Mouse (Mus musculus) ovary, postnatal 10 days (tissue): ENCODE data around the gene Agmat.
"Not testable (repeated sequence)": the region's sequence is repeated elsewhere in the genome, so short reads cannot be mapped to it uniquely, and the experiment has no call there.

ENCODE experiments used
- DNase-seq: peaks from one replicate; pipeline ENCODE4 v3.0.0; 2022; ENCODE audit warnings: low spot score

Agmat gene

DNA sequence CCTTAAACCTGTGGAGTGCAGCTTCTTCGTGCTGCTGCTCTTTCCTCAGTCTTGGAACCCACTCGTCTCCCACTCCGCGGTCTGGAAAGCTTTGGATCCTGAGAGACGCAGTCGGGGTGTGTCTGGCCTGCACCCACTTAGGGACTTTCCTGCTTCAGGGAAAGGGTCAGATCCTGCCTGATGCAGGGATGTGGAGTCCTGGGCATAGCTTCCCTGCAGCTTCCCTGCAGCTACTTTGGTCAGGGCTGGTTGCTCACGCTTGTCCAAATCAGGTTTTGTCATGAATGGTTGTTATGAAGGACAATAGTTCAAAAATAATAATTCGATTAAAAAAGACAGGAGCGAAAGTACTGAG is 11.3 kb upstream of the Agmat start:
- no peak for DNase-seq

DNA sequence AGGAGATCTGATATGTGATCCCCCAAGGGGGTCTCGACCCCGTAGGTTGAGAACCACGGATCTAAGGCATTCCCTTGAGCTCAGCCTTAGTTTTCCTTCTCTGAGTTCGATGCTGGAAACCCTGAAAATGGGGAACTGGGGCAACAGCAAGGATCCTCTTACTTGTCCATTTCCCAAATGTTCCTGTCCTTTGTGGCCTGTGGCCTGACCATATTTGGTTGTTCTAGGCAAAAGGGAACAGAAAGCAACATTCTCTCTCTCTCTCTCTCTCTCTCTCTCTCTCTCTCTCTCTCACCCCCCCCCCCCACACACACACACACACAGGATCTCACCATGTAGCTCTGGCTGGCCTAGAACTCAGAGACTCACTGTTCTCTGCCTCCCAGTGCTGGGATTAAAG is 9.6 kb upstream of the Agmat start:
- DNase-seq, result no peak

DNA sequence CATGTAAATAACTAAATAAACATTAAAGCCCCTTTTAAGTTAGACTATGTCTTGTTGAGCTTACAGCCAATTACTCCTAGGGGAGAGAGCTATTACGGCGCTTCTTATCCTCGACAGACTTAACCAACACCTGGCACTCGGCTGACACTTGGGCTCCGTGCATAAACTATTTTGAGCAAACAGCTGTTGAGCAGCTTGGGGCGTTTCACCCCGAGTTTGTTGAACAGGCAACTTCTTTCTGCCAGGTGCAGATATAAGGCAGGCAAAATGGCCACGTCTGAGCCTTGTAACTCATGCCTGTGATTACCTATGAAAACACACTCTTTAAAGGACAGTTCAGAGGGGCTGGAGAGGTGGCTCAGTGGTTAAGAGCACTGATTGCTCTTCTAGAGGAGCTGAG is 8.5 kb upstream of the Agmat start:
- DNase-seq, result no peak

DNA sequence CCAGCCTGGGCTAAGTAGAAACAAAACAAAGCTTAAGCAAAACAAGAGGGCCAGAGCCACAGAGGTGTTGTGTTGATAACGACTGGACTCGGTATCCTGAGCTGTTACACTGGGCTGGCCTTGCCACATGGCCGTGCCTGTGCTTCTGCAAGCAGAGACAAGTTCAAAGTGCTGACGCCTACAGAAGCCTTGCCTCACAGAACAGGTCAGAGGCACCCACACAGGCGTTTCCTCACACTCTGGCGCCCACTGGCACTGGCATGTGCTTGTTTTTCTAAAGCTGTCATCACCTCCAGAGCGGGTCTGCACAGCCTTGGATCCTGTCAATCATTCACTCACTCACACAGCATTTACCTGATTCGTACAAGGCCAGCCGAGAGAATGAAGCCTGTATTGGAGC is 4.6 kb upstream of the Agmat start:
- DNase-seq, result no peak

DNA sequence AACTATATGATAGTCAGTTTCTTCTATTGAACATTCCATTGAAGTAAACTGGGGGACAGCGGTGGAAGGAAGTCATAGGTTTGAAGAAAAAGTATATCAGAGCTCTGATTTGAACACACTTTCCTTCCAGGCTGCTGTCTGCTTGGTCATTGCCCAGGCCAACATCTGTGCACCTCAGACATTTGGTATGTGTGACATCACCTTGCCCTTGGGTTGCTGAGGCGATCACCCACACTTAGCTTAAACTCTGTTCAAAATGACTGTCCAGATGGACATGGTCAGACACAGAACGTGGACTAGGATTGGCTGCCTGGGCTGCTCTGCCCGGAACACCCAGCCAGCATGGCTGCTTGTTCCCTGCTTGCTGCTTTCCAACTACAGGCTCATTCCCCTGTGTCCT is 4.1 kb upstream of the Agmat start:
- no peak for DNase-seq

DNA sequence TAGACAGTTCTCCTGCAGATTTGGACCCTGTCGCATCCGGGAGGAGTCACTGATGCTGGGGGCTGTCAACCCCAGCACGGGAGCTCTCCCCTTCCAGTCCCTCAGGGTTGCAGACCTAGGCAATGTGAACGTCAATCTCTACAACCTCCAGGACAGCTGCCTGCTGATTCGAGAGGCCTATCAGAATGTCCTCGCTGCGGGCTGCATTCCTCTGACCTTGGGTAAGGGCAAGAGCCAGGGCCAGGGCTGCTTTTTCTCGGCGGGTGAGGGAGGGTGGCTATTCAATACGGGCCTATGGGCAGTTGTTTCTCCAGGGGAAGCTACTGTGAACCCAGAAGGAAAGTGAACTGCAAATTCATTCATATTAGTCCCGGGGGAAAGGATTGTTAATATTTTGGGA is 3.1 kb downstream of the Agmat start:
- no peak for DNase-seq

DNA sequence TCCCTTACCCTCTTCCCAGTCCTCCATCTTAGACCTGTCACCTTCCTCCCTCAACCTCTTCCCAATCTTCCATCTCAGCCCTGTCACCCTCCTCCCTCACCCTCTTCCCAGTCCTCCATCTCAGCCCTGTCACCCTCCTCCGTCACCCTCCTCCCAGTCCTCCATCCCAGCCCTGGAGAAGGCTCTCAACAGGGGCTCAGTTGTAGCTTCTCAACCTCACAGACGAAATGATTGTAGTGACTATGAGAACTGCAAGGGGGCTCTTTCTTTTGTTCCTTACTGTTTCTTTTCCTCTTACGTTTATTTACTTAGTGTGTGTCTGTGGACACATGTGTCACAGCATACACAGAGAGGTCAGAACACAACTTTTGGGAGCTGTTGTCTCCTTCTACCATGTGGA is 4.4 kb downstream of the Agmat start:
- DNase-seq, result no peak

DNA sequence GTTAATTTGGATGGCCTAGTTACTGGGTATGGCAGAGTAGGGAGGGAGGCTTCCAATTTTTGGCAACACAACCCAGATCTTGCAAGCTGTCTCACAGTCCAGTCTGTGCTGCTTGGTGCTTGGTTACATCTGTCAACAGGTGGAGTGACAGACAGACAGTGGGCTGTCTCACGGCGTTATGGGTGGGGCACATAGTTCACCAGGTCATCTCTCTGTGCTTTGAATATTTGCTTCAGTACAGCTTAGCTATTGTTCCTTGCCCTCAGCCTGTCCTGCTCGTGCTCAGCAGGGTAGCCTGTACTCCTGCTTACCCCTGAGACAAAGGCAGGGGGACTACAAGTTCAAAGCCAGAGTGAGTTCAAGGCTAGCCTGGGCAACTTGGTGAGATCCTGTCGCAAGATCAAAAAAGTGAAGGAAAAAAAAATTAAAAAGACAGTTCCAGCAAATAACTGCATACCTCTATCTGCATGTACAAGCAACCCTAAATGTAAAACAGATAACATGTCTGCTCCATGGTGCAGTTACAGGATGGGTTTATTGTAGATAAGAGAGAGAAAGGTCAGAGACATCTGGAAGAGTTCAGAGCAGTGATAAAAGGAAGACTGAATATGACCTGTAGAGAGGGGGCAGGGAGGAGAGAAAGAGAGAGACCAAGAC is 5.1 kb downstream of the Agmat start:
- no peak for DNase-seq

DNA sequence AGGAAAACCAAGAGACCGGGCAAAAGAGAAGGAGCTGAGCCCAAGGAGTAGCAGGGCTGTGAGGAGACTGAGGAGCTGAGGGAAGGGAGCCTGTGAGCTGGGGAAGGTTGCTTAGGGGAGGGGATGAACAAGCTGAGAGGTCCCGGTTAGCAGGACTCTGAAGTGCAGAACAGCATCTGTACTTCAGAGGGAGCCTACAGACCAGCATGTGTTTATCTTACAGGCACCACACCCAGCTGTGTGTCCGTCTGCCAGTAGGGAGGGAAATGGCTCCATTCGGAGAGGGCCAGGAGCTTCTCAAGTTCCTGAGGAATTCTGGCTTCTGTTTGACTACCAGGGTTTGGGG is 5.6 kb downstream of the Agmat start:
- DNase-seq, result no peak

DNA sequence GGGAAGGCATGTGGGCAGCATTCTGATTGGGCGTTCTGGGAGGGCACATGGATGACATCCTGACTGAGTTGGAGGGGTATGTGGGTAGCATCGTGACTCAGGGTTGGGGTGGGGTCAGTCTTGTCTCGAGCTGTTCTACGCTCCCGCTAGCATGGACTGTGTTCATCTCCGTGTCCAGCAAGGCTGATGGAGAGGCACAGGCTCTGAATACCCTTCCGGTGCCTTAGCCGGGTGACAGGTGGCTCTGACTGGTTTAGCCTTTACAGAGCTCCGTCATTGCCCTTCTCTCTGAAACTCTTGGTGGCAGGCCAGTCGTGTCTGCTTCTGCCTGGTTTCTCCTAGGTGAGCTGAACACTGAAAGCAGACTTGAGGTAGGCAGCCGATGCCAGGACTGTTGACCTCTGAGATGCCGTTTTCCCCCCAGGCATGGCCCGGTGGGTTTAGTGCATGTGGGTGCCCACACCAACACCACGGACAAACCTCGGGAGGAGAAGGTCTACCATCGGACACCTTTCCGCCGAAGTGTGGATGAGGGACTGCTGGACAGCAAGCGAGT is 9.0 kb downstream of the Agmat start:
- DNase-seq, result no peak

DNA sequence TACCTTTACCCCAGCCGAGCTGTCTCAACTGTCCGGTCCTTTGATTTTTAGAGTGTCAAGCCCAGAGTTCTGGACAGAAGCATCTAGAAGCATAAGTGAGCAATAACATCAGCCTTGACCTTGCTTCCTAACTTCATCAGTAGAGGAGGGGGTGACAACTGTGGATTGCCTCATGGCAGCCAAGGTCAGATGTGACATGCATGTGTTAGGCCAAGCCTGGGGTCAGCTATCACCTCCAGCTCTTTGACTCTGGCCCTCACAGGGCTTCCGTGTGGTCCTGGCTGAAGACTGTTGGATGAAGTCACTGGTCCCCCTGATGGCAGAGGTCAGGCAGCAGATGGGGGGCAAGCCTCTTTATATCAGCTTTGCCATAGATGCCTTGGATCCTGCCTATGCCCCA is 10.7 kb downstream of the Agmat start:
- DNase-seq, result no peak

DNA sequence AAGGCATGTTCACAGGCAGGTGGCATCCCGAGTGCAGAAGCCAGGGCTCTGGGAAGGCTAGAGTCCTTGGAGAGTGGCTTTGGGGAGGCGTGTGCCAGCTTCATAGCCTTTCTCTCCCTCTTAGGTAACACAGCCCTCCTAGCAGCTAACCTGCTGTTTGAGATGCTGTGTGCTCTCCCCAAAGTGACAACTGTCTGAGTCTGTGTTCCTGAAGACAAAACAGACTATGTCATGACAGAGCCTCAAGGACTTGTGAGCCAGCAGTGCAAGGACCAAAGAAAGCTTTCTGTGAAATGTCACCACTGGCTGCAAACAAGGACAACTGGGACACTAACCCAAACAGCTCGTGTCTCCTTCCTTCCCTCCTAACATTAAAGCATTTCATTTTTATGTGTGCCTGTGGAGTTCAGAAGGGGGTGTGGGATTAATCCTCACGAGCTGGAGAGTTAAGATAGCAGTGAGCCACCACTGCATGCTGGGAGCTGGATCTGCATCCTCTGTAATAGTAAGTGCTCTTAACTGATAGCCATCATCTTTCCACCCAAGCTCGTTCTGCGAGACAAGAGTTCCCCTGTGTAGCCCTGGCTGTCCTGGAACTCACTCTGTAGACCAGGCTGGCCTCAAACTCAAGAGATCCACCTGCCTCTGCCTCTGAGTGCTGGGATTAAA is 12.5 kb downstream of the Agmat start:
- DNase-seq, result no peak

DNA sequence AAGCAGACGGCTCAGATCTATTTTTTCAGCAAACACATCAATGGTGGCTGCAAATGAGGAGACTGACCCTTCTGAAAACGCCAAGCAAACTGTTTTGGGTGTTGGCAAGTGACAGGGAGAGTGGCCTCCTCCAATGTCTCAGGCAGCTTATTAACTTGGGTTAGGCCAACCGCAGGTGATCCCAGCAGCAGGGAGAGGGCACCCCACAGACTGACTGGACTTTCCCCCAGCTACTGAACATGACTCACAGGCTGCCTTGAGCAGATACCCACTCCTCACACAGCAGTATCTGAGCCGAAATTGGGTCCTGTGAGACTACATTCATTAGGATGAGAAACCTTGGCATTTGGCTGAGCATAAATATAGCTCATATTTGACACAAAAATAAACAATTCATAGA is 14.5 kb downstream of the Agmat start:
- no peak for DNase-seq

DNA sequence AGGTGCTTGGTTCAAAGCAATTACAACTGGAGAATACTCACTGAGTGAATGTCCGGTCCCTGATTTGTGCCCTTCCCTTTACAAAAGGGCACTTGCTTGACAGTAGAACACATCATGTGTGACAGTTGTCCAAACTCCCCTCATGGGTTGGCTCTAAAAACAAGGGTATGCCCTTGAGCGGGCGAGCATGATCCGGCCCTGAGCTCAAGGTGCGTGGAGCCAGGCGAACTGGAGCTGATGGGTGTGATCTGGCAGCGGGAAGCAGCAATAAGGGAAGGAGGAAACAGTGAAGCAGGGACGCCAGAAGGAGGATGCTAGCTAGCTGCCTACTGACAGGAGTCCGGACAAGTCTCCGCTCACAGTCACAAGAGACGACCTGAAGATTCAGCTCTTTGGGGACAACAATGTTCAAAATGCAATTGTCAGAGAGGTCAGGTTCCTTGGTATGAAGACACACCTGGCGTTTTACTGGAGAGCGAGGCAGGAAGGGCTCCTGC is 15.7 kb downstream of the Agmat start:
- no peak for DNase-seq

DNA sequence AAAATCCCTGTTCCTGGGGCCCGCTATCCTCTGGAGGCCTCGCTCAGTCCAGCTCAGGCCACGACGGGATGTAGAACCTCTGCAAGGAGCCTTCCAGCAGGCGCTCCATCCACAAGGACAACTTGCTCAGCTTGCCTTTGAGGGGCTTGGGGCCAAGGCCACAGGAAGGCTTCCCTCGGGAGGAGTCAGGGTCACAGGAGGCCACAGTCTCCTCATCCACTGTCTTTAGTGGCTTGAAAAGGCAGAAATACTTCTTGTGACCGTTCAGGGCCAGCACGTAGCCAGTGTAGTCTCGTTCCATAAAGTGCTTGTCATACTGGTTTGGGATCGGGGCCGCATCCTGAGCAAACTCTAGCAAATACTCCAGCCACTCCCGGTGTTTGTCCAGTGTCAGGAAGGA is 17.0 kb downstream of the Agmat start:
- DNase-seq, result no peak

DNA sequence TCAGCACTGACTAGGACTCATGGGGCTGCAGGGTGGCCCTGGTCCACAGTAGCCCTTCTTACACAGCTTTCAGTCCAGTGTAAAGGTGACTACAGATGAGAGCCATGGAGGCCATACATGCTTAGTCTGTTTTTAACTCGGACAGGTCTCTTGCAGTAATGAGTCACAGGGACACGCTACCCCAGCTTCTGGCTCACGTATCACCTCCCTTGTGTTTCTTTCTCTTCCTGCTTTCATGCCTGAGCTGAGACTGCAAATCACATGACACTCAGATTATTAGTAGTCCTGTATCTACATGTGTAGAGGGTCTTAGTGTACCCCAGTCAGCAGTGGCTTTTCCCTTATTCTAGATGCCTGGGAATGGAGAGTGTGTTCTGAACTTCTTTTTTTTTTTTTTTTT is 18.5 kb downstream of the Agmat start:
- no peak for DNase-seq

DNA sequence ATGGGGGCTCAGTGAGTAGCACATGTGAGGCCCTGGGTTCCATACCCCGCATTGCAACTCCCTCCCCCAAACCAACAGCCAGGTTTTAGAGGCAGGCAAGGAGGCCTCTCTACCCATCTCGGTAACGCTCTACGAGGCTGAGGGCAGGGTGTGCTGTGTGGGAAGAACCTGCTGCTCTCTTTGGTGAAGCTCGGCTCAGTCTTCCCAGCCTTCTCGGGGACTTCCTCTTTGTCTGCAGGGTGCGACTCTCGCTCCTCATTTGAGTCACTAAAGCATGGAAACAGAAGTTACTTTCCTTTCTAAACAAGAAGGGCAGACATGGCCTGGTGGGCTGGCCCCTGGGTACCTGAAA is 19.8 kb downstream of the Agmat start:
- no peak for DNase-seq

DNA sequence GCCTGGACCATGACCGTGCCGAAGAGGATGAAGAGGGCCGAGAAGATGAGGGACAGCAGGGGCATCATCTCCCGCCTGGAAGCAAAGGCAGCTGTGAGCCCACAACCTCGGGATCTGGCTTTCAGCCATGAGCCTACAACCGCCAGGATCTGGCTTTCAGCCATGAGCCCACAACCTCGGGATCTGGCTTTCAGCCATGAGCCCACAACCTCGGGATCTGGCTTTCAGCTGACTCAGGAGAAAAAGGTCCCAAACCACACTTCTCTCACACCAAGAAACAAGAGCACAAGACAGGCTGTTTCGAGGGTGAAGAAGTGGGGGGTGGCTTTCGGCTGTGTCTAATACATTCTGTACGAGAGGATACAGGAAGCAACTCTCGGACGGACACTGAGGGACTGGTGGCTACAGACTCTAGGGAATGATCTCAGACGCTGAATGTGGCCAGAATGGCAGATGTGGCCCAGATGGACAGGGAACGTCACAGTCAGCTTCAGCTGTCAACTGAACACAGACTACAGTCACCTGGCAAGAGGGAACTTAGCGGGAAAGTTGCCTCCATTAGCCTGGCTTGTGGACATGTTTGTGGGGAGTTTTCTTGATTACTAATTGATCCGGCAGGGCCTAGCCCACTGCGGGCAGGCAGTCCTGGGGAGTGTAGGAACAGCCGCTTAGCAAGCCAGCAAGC is 20.3 kb downstream of the Agmat start:
- no peak for DNase-seq

DNA sequence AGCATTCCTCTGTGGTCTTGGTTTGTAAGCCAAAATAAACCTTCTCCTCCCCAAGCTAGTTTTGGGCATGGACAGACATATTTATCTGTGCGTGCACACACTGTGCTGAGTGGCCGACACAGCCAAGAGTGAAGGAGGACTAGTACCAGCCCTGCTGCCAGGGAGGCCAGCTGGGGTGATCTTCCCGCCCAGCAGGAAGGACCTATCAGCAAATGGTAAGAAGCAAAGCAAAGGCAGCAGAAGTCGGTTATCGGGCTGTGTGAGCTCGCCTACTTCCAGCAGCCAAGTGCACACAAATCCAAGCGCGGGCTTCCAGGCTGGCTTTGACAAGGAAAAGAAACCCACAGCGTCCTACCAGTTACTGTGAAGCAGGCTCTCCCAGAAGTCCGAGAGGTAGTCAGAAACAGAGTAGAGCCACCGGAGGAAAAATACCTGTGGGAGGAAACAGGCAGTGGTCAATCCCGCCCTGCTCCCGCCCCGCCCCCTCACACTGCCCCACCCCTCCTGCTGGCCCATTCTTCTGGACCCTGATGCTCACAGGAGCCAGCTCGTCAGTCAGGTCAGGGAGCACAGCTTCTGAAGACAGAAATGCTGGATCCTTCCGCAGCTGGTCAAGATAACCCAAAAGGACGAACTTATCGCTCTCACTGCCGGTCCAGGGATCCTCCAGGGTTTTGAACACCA is 21.0 kb downstream of the Agmat start:
- DNase-seq, result no peak

DNA sequence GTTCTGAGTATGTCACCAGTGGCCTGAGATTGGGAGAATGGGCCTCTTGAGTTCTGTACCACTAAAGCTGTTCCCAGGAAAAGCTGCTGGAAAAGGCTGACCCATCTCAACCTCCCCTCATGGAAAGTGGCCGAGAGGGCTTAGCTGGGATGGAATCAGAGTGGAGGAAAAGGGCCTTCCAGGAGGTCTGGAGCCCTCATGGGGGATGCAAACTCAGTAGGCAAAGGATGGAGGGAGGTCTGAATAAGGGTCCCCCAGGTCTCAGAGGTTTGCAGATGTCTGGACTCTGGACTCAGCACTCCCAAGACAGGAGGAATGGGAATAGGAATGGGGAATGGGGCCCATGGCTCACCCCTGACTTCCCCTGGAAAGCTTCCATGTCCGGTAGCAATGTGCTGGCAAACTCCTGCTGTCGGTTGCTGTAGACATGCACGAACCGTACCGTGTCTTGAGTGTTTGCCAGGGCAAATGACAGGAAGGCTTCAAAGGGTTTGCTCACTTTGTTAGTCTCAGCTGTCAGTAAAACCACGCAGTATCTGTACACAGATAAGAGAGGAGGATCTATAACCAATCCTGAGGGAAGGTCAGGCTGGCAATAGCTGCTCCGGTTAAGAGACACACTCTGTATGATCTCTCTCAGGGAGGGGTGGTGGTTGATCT is 23.2 kb downstream of the Agmat start:
- no peak for DNase-seq

DNA sequence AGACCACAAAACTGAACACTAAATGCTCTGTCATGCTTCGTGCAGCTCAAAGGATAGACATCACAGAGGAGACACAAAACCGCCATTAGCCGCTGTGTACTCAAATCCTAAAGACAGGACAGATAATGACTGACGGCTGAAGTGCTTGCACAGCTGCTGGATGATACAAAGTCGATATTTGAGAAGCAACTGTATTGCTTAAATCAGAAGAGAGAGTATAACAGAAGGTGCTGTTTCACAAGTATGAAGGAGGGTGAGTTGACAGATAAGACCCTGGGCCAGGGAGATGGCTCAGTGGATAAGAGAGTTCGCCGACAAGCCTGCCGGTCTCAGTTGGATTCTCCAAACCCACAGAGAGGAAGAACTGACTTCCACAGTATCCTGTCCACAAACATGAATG is 25.4 kb downstream of the Agmat start:
- DNase-seq, result no peak

DNA sequence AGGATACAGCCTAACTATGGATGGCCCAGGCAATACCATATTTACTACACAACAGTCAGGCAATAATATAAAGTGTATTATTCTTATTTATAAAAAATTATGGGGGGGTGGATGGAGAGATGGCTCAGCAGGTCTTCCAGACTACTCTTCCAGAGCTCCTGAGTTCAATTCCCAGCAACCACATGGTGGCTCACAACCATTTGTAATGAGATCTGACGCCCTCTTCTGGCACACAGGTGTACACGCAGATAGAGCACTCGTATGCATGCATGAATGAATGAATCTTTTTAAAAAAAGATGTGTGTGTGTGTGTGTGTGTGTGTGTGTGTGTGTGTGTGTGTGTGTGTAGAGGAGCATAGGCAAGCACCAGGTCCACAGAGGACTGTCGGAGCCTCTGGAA is 26.5 kb downstream of the Agmat start:
- not testable (repeated sequence) for DNase-seq
